Mouse (Mus musculus) small intestine, adult 2 months (tissue): ENCODE measurements around the gene Rbm17. TPM values are rescaled to one million over a fixed set of nuclear protein-coding genes. Genes with fewer than 3 reads are reported as not detected.

ENCODE experiments used
- H3K27ac ChIP-seq: fragments of 200-500 bp; 2 replicates; pipeline ENCODE4 v1.5.1; 2012; ENCODE audit warnings: low read depth, low read length, control low read depth, inconsistent platforms; ENCODE audit not compliant: insufficient read depth
- H3K27me3 ChIP-seq: fragments of 200-500 bp; 2 replicates; pipeline ENCODE4 v1.6.1; 2012; ENCODE audit warnings: mild to moderate bottlenecking, moderate library complexity, low read length, inconsistent platforms; ENCODE audit not compliant: control insufficient read depth, insufficient read depth
- H3K36me3 ChIP-seq: fragments of 200-500 bp; 2 replicates; pipeline ENCODE4 v1.6.1; 2012; ENCODE audit warnings: mild to moderate bottlenecking, low read length, control low read depth, inconsistent platforms; ENCODE audit not compliant: control insufficient read depth, insufficient read depth
- H3K4me1 ChIP-seq: fragments of 200-500 bp; 2 replicates; pipeline ENCODE4 v1.6.1; 2012; ENCODE audit warnings: low read length, inconsistent platforms, mixed read lengths; ENCODE audit not compliant: control insufficient read depth, insufficient read depth, insufficient read length
- H3K4me3 ChIP-seq: fragments of 200-500 bp; 2 replicates; pipeline ENCODE4 v1.5.1; 2012; ENCODE audit warnings: low read depth, mild to moderate bottlenecking, control low read depth, inconsistent platforms, low read length, moderate library complexity
- CTCF ChIP-seq: fragments of 200-500 bp; IDR thresholded peaks from 2 replicates; pipeline ENCODE4 v1.5.1; 2012; ENCODE audit warnings: low read depth, mild to moderate bottlenecking, control low read depth, inconsistent platforms, low read length, moderate library complexity, mixed read lengths; ENCODE audit not compliant: insufficient replicate concordance, insufficient read length; ENCODE audit errors: extremely low read depth
- POLR2A ChIP-seq: fragments of 200-500 bp; IDR thresholded peaks from 2 replicates; pipeline ENCODE4 v1.6.1; 2012; ENCODE audit warnings: low read depth, mild to moderate bottlenecking, control low read depth, inconsistent platforms, low read length, moderate library complexity
- WGBS: fragments of 180-500 bp; shearing (Covaris S2); methylation state at CpG from one replicate; pipeline ENCODE4 v1.1.7; 2018; 5-methylcytosine and 5-hydroxymethylcytosine counted together
- polyA plus RNA-seq: library from polyadenylated mRNA; depleted of rRNA; stranded (reverse); fragments of >200 nt; gene quantifications from 2 replicates; pipeline ENCODE4 v1.2.3, GENCODE M21; 2012

Rbm17 gene
- polyA plus RNA-seq, 1 experiment: 14.0 TPM

DNA sequence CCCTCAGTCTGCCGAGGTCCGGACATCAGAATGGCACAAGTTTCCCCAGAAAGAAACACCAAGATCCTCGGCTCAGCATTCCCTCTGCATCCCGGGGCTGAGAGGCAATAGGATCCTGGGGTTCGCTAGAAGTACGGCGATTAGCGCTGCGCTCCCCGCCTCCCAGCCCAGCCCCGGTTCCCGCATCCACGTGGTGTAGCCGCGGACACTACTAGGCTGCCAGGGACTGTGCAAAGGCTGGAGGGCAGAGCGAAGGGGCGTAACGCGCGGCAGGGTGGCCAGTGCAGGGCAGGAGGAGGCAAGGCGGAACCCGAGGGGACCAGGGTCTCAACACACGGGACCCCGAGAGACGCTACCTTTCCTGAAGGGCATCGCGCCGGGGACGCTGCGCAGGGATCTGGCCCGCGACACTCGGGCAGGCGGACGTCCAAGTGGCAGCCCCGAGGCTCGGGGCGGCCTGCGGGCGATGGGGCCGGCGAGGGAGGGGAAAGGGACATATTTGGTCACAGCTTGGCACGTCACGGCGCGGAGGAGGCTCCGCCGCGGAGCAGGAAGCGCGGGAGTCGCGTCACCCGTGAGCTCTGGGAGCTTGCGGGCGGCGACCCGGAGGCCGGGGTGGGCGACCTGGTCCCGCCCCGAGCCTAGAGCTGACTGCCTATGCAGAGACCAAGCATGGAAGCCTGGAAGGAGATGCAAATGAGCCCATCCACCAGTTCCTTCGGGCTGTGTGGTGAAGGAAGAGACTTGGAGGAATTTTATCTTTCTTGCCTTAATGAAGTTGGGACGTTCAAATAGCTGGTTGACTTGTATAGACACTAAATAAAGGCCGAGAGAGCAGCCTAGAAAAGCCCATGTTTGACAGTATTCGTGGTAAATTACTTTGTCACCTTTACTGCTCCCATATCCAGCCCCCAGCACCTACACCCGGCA is 50.2 kb downstream of the Rbm17 start, which contains the start of gene Pfkfb3:
TSS of gene Pfkfb3 (minus strand) at position 607 of the 930 bp plus-strand sequence.
- Histone ChIP-seq H3K4me1 (peaks cover 9% of the 10 kb centered on the region; the same call in 1 of the 2 replicates), H3K27ac (peak within 1 kb of the TSS; percentile 17), H3K36me3 (no peaks in the 10 kb centered on the region), H3K27me3 (peaks cover 5% of the 10 kb centered on the region; the same call in 1 of the 2 replicates), H3K4me3 (peak within 1 kb of the TSS; percentile 82)
- WGBS: 2% methylated on average over 67 of the region's 67 CpGs
- no peak for TF ChIP-seq CTCF
- no peak for TF ChIP-seq POLR2A

DNA sequence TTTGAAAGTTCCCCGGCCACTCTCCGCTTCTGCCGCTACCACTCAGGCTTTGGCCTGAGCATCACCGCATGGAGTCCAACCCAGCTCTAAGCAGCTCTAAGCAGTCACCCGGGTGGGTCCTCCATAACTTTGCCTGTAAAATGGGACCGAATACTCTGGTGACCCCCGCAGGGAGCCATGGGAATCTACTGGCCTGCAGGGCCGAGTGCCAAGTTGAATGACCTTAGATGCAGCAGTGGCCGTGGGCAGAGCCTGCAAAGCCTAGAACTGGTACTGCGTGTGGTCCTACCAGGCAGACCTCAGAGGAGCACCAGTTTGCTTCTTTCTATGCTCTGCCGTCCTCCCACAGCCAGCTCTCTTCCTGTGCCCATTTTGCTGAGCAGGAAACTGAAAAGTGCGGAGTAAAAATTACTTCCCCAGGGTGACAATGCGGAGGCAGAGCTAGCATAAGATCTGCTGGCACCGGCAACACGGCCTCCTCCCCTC is 50.9 kb downstream of the Rbm17 start:
- WGBS: 16% methylated on average over 15 of the region's 15 CpGs
- Histone ChIP-seq H3K36me3 (no peaks in the 10 kb centered on the region), H3K27ac (peak overlapping the region; percentile 17)

DNA sequence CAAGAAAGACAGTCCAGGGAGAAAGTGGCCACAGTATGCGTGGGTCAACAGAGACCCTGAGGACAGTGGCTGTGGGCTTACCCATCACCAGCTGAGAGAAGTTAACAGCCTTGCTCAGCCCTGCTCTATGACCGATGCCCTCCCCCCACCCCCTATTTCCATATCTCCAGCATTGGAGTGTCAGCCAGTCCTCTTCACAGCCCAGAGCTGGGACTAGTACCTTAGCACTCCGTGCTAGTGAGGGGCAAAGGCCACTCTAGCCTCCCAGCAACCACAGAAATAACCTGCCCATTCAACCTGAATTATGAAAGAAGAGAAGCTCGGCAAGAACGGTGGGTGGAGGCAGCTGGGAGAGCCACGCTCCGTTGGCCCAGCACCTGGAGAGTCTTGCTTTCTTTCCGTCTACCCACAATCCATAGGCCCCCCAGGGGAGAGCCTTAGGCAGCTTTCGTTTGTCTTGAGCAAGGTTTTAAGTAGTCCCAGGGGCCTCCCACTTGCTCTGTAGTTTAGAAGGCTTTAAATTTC is 51.6 kb downstream of the Rbm17 start:
- Histone ChIP-seq H3K4me3 (peak overlapping the region; percentile 82), H3K36me3 (no peaks in the 10 kb centered on the region), H3K27ac (peak overlapping the region; percentile 25; the same call in 1 of the 2 replicates), H3K27me3 (peaks cover 5% of the 10 kb centered on the region; the same call in 1 of the 2 replicates), H3K4me1 (peaks cover 9% of the 10 kb centered on the region; the same call in 1 of the 2 replicates)
- TF ChIP-seq POLR2A: no peak
- no peak for TF ChIP-seq CTCF
- WGBS: 21% methylated on average over 9 of the region's 9 CpGs

More for the DNA sequence above, 50.9 kb downstream of the Rbm17 start:
- TF ChIP-seq POLR2A (no peak), CTCF (no peak)
- Histone ChIP-seq H3K4me3 (peak overlapping the region; percentile 82), H3K27me3 (peaks cover 5% of the 10 kb centered on the region; the same call in 1 of the 2 replicates), H3K4me1 (peaks cover 9% of the 10 kb centered on the region; the same call in 1 of the 2 replicates)

DNA sequence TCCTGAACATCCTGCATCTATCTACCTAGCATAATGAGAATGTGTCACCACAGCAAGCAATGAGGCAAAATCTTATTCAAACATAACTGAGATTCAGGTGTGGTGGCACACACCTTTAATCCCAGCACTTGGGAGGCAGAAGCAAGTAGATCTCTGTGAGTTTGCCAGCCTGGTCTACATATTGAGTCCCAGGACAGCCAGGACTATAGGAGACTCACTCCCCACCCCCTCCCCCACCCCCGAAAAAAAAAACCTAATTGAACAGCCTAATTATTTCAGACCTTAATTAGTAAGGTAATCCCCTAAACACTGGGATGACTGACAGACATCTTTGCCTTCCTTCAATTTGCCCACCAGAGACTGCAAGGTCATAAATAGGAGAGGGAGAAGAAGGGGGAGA is 52.2 kb downstream of the Rbm17 start:
- H3K36me3 ChIP-seq: no peaks in the 10 kb centered on the region
- peaks cover 9% of the 10 kb centered on the region; the same call in 1 of the 2 replicates for H3K4me1 ChIP-seq
- no peak overlapping the region for H3K4me3 ChIP-seq
- H3K27ac ChIP-seq: no peak overlapping the region
- whole genome bisulfite sequencing: 22% methylated on average over 1 of the region's 1 CpGs
- TF ChIP-seq POLR2A: no peak
- peaks cover 5% of the 10 kb centered on the region; the same call in 1 of the 2 replicates for H3K27me3 ChIP-seq

DNA sequence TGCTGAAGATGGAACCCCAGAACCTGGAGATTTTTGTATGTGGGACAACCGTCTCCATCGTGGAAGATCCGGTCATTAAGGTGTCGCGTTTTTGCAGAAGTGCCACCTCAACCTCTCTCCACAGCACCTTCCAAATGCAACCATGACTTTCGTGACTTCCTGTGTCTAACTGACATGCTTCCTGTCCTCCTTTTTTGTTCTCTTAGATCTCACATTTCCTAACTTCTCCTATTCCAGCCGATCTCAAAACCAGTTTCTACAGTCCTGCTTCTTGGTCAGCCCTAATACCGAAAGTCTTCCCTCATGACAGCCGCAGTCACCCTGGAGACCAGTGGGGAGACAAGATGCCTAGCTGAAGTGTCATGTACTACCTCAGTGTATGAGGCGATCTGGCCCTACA is 55.4 kb downstream of the Rbm17 start:
- Histone ChIP-seq H3K27me3 (no peaks in the 10 kb centered on the region), H3K4me1 (peaks cover 18% of the 10 kb centered on the region; the same call in 1 of the 2 replicates), H3K36me3 (no peaks in the 10 kb centered on the region), H3K27ac (no peak overlapping the region), H3K4me3 (no peak overlapping the region)
- WGBS: 82% methylated on average over 10 of the region's 10 CpGs
- no peak for TF ChIP-seq CTCF

DNA sequence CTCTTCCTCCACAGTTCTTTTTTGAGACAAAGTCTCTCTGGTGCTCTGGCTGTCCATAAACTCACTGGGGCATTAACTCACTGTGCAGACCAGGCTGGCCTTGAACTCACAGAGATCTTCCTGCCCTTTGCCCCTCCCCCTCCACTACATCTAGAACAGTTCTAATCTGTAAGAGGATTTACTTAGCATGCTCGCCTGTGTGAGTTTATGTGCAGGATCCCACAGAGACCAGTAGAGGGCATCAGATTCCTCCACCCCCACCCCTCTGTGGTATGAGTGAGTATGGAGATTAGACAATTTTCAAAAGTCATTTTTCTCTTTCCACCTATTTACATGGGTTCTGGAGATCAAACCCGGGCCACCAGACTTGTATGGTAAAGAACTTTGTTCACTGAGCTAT is 56.3 kb downstream of the Rbm17 start:
- no peak overlapping the region for H3K27ac ChIP-seq
- H3K27me3 ChIP-seq: no peaks in the 10 kb centered on the region
- no peak for TF ChIP-seq POLR2A
- TF ChIP-seq CTCF: peak; percentile 34; the same call in 1 of the 2 replicates
- H3K36me3 ChIP-seq: no peaks in the 10 kb centered on the region
- no peak overlapping the region for H3K4me3 ChIP-seq
- peaks cover 16% of the 10 kb centered on the region; the same call in 1 of the 2 replicates for H3K4me1 ChIP-seq
- WGBS: 61% methylated on average over 2 of the region's 2 CpGs

DNA sequence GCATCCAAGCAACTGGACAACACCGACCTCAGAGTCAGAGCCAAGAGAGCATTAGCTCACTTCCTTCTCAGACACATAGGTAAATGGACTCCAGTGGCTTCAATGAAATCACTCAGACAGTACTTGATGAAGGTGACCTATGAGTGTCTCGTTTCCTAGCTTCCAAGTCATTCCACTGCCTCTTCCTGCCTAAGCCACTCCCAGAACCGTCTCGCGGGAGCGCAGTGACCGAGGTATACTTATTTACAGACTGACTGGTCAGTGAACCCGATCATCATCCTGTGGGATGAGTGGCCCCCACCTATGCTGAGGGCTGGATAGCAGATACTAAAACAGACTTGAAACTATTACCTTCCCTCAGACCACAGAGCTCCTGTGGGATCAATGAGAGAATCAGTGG is 57.9 kb downstream of the Rbm17 start:
- Histone ChIP-seq H3K4me3 (no peak overlapping the region), H3K27me3 (no peaks in the 10 kb centered on the region), H3K27ac (no peak overlapping the region), H3K4me1 (peaks cover 12% of the 10 kb centered on the region; the same call in 1 of the 2 replicates), H3K36me3 (no peaks in the 10 kb centered on the region)
- 80% methylated on average over 8 of the region's 8 CpGs for WGBS
- TF ChIP-seq CTCF (no peak), POLR2A (no peak)
